Mouse (Mus musculus): ENCODE measurements around the gene Fchsd2.

DNA sequence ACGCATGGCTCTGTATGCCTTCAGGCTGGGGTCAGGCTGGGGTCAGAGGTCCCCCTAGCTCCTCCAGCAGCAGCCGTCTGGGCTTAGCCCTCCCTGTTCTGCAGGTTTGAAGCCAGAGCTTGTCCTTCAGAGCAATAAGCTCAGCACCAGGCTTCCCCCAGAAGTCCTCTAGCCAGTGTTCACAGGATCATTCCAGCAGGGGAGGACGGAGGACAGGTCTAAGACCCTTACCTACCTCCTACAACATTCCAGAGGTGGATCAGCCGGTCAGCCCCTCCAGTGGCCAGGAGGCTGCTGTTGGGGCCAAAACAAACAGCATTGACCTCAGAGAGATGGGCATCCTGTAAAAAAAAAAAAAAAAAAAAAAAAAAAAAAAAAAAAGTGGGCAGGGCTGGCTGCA, 200.5 kb downstream of the Fchsd2 start:
- no peak for TF ChIP-seq CTCF (IDR thresholded peaks at IDR 0.05; ENCODE audit: insufficient read depth, low read depth, low read length)
- no peak for TF ChIP-seq POLR2A (IDR thresholded peaks at IDR 0.05; ENCODE audit: insufficient read depth, low read depth, low read length)
